Mouse (Mus musculus): ENCODE results near the gene Edc4.

Edc4 gene

GRCm38 (mm10) chr8:105874301-105874700 is 6.4 kb upstream of the Edc4 start:
- DNase-seq (ENCODE audit: low spot score in 2 of 2): no peak

GRCm38 (mm10) chr8:105889756-105890465 is 9.2 kb downstream of the Edc4 start:
- DNase-seq (ENCODE audit: low spot score in 2 of 2): no peak

GRCm38 (mm10) chr8:105890870-105891269 is 10.2 kb downstream of the Edc4 start:
- no peak for DNase-seq (ENCODE audit: low spot score in 2 of 2)

GRCm38 (mm10) chr8:105892432-105892831 is 11.8 kb downstream of the Edc4 start:
- peak in 1 of 2 experiments; percentile 20 for DNase-seq (ENCODE audit: low spot score in 2 of 2)

- no peak for DNase-seq (ENCODE audit: low spot score in 2 of 2)
Observed at GRCm38 (mm10) chr8:105893339-105893738, 12.7 kb downstream of the Edc4 start, which contains the start of gene Nrn1l. TSS of gene Nrn1l (plus strand) at chr8:105893567.

- DNase-seq (ENCODE audit: low spot score in 2 of 2): no peak
Observed at GRCm38 (mm10) chr8:105897801-105898480, 17.3 kb downstream of the Edc4 start.

GRCm38 (mm10) chr8:105900180-105900940 is 19.7 kb downstream of the Edc4 start, which contains the start of gene Pskh1:
TSS of gene Pskh1 (plus strand) at chr8:105900441.
- DNase-seq (ENCODE audit: low spot score in 2 of 2): peak; percentile 87 to 90

GRCm38 (mm10) chr8:105900941-105901616 is 20.4 kb downstream of the Edc4 start:
- DNase-seq (ENCODE audit: low spot score in 2 of 2): peak; percentile 54 to 58

GRCm38 (mm10) chr8:105919390-105919789 is 38.7 kb downstream of the Edc4 start:
- DNase-seq (ENCODE audit: low spot score in 2 of 2): peak in 1 of 2 experiments; percentile 10

GRCm38 (mm10) chr8:105925123-105925522 is 44.4 kb downstream of the Edc4 start:
- no peak for DNase-seq (ENCODE audit: low spot score in 2 of 2)

- peak; percentile 79 to 86 for DNase-seq (ENCODE audit: low spot score in 2 of 2)
Observed at GRCm38 (mm10) chr8:105930602-105931001, 49.9 kb downstream of the Edc4 start.

- DNase-seq (ENCODE audit: low spot score in 2 of 2): no peak
Observed at GRCm38 (mm10) chr8:105931271-105931670, 50.6 kb downstream of the Edc4 start.

- no peak for DNase-seq (ENCODE audit: low spot score in 2 of 2)
Observed at GRCm38 (mm10) chr8:105932525-105932924, 51.8 kb downstream of the Edc4 start.

GRCm38 (mm10) chr8:105933762-105934161 is 53.1 kb downstream of the Edc4 start, which contains the start of gene Ctrl:
TSS of gene Ctrl (minus strand) at chr8:105933862.
- DNase-seq (ENCODE audit: low spot score in 2 of 2): no peak

- no peak for DNase-seq (ENCODE audit: low spot score in 2 of 2)
Observed at GRCm38 (mm10) chr8:105935105-105935504, 54.4 kb downstream of the Edc4 start.

GRCm38 (mm10) chr8:105935863-105936603 is 55.4 kb downstream of the Edc4 start:
- no peak for DNase-seq (ENCODE audit: low spot score in 2 of 2)

- peak; percentile 81 to 83 for DNase-seq (ENCODE audit: low spot score in 2 of 2)
Observed at GRCm38 (mm10) chr8:105936866-105937475, 56.3 kb downstream of the Edc4 start.

GRCm38 (mm10) chr8:105937496-105938305 is 57.0 kb downstream of the Edc4 start:
- peak; percentile 61 to 63 for DNase-seq (ENCODE audit: low spot score in 2 of 2)

- DNase-seq (ENCODE audit: low spot score in 2 of 2): no peak
Observed at GRCm38 (mm10) chr8:105938306-105938669, 57.6 kb downstream of the Edc4 start, which contains the start of gene Psmb10. TSS of gene Psmb10 (minus strand) at chr8:105938444.

- DNase-seq (ENCODE audit: low spot score in 2 of 2): no peak
Observed at GRCm38 (mm10) chr8:105942026-105942425, 61.3 kb downstream of the Edc4 start.
